Mouse (Mus musculus) testis, adult 2 months (tissue): ENCODE data around the gene Ctnnal1.

Experiments
- CTCF ChIP-seq: fragments of 200-500 bp; IDR thresholded peaks from 2 replicates; pipeline ENCODE4 v1.5.1; 2012; ENCODE audit warnings: low read depth, mild to moderate bottlenecking, inconsistent platforms, low read length, moderate library complexity; ENCODE audit not compliant: control insufficient read depth, insufficient read depth, insufficient replicate concordance
- POLR2A ChIP-seq: fragments of 200-500 bp; IDR thresholded peaks from 2 replicates; pipeline ENCODE4 v1.6.1; 2012; ENCODE audit warnings: low read depth, mild to moderate bottlenecking, inconsistent platforms, low read length, moderate library complexity; ENCODE audit not compliant: control insufficient read depth

GRCm38 (mm10) chr4:56914761-56915160, 49.8 kb upstream of the Ctnnal1 start:
- no peak for TF ChIP-seq CTCF
- no peak for TF ChIP-seq POLR2A
